Mouse (Mus musculus) embryo, embryonic 9.5 days (tissue): Measurements from ENCODE around the gene Cdkn2d.
"Not testable (repeated sequence)": the region's sequence is repeated elsewhere in the genome, so short reads cannot be mapped to it uniquely, and the experiment has no call there.

Source experiments
- DNase-seq: peaks from one replicate; pipeline ENCODE4 v3.0.0-alpha.2; 2017; ENCODE audit errors: extremely low spot score

Gene Cdkn2d

DNA sequence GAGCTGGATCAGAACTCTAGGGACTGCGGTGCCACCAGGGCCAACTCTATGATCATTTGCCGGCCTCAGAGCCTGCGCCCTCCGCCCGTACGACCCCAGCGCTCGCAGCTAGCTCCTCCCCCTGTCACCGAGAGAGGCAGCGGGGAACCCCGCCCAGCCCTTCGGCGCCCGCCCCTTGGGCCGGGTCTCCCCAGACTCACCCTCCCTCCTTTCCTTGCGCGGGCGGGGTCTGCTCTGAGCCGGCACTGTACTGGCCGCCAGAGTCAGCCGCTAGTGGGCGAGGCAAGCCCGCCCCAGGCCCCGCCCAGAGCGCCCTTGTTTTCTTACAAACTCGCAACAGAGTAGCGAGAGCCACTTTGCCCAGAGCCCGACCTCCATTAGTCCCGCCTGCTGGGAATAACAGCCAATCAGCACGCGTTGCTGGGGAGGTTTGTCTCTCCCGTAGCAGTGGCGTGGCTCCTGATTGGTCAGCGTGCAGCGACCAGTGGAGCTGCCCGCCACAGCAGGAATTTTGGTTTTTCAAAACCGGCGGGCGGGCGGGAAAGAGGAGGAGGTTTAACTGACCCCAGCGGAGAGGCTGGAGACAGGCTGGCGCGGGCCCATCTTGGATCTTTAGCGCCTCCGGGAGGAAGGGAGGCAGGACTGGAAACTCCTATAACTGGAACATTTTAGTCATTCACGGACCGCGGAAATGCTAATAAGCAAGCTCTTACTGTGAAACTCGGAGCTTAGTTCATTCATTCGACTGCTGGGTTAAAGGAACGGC is at the start of gene Cdkn2d:
Gene Cdkn2d, minus strand, starts transcription at position 386 of the 766 bp plus-strand sequence.
- peak; percentile 100 for DNase-seq

GRCm38 (mm10) chr9:21340411-21340810 is 49.2 kb upstream of the Cdkn2d start:
- no peak for DNase-seq

GRCm38 (mm10) chr9:21337652-21338051 is 46.4 kb upstream of the Cdkn2d start:
- DNase-seq: peak; percentile 40

- DNase-seq: no peak
These were observed 45.3 kb upstream of the Cdkn2d start for GRCm38 (mm10) chr9:21336491-21336890.

DNA sequence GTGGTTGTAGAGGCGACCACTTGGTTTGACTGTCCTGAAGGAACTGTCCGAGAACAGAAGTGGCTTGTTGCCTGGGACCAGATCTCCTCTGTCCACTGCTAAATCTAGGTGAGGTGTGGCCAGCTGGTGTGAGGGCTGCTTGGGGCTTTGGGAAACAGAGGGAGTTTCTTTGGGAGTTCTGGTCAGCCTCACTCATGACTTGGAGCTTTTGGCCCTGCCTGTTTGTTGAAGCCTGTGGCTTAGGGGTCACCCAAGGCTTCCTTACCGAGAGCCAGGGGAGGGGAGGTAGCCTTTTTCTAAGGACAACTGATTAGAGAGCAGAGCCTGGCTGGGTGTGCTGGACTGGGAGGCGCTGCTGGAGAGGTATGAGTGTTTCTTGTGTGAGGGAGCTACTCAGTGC is 44.2 kb upstream of the Cdkn2d start:
- DNase-seq: no peak

GRCm38 (mm10) chr9:21334747-21335146 is 43.5 kb upstream of the Cdkn2d start:
- no peak for DNase-seq

- no peak for DNase-seq
These were observed 42.3 kb upstream of the Cdkn2d start for GRCm38 (mm10) chr9:21333523-21333922.

DNA sequence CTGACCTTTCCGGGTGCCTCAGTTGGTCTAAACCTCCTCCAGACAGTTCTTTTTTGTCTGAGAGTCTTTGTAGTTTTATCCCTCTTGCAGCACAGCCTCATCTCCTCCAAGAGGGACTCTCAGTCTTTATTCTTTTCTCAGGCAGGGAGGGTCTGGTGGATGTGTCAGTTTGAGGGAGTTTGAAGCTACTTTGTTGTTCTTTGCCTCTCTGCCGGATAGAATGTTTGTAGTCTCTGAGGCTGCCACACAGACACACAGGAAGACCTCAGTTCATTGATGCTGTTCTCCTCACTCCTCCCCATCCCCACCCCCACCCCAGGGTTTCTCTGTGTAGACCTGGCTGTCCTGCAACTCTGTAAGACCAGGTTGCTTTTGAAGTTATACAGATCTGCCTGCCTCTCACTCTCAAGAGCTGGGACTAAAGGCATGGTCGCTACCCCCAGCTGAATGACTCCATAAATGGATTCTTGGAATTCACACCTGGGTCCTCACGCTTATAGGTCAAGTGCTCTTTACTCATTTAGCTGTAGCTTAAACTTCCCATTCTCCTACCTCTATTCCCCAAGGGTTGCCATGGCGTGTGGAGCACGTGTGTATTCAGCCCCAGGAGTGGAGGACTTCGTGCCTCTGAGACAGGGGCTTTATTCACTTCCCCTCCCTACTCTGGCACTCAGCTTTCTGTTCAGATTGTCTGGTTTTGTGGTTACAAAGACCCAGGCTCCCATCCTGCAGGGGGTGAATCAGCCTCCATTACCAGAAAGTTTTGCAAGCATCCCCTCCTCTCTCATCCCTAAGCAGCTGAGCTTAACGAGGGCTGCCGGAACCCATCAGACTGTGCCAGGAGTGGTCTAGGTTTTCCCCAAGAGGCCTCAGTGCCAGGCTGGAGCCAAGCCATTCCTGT is 41.2 kb upstream of the Cdkn2d start:
- no peak for DNase-seq

- no peak for DNase-seq
These were observed 40.3 kb upstream of the Cdkn2d start for GRCm38 (mm10) chr9:21331365-21332140.

DNA sequence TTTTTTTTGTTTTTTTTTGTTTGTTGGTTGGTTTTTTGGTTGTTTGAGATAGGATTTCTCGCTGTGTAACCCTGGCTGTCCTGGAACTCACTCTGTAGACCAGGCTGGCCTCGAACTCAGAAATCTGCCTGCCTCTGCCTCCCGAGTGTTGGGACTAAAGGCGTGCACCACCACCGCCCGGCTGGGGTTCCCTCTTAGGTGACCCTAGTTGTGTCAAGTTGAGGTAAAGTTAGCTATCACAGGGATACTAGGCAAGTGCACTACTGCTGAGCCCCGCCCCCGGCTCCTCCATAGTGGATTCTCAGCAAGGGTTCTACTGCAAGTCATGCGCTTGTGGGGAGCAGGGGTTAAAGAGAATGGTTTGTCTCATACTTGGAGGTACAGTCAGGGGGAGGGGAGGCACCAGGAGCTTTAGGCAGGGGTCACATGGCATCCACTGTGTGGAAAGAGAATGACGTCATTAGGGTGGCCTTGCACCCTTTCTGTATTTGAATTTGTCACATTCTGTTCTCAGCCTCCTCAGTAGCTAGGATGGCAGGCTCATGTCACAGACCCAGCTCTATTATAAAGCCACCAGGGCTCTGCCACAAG is 38.6 kb upstream of the Cdkn2d start:
- no peak for DNase-seq

- no peak for DNase-seq
These were observed 37.8 kb upstream of the Cdkn2d start for GRCm38 (mm10) chr9:21329041-21329440.

DNA sequence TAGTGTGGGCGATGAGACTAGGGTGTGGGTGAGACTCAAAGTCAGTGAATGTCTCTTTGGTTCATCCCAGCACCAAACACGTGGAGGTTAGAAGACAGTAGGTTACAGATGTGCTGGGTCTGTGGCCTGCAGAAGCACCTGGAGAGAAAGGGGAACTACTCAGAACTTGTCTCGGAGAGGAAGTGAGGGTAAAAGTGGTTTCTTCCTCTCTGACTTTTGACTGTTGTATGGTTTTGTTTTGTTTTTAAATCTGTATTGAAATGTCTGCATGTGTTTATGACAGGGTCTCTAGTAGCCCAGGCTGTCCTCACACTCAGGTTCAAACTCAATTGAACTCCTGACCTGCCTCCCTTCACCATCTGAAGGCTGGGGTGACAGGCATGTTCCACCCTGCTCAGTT is 36.8 kb upstream of the Cdkn2d start:
- DNase-seq: no peak

- DNase-seq: no peak
These were observed 36.4 kb upstream of the Cdkn2d start for GRCm38 (mm10) chr9:21327569-21327968.

- no peak for DNase-seq
These were observed 33.1 kb upstream of the Cdkn2d start for GRCm38 (mm10) chr9:21324269-21324668.

DNA sequence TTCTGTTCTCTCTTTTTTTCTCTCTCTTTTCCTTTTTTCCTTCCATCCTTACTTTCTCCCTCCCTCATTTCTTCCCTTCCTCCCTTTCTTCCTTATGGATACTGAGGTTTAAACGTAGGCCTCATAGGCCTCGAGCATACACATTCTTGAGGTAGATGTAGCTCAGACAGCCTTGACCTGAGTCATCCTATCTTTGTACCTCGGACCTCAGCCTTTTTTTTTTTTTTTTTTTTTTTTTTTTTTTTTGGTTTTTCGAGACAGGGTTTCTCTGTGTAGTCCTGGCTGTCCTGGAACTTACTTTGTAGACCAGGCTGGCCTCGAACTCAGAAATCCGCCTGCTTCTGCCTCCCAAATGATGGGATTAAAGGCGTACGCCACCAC is 31.7 kb upstream of the Cdkn2d start:
- not testable (repeated sequence) for DNase-seq

DNA sequence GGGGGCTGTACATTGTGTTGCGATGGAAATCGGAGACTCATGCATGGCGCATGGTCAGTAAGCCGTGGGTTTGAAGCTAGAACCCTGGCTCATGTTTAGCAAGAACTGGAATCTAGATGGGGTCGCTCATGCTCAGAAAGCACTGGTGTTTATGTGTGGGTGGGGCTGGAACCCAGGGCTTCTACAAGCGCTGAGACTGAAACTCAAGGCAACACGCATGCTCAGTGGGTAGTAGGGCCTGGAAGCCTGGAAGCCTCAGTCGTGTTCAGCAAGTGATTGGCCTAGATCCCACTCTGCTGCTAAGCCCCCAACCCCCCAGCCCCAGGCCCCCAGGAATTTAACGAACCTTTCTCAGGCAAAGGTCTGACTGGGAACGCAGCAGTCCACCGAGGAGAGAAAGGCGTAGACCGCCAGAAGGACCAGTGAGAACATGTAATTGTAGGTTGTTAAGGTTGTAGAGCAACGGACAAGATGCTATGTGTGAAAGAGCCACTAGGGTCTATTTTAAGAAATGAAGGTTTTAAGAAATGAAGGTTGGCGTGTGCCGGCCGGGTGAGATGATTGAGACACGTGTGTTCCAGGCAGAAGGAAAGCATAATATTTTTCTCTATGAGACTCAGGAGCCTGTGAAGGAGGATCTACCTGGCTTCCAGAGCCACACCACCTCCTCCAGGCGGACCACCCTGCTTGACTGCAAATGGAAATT is 31.2 kb upstream of the Cdkn2d start:
- no peak for DNase-seq

DNA sequence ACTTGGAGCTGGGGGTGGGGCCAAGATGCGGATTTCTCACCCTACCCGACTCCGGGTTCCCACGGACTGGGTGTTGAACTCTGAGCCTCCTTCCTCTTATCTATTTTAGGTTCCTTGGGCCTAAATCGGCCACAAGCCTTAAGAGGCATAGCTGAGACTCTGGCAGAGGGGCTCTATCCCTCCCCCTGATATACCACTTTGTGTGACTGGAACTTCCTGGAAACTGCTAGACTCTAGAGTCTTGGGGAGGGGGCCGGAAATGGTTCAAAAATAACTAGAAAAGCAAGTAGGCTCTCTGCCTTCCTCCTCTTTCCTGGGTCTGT is 30.3 kb upstream of the Cdkn2d start:
- DNase-seq: no peak

DNA sequence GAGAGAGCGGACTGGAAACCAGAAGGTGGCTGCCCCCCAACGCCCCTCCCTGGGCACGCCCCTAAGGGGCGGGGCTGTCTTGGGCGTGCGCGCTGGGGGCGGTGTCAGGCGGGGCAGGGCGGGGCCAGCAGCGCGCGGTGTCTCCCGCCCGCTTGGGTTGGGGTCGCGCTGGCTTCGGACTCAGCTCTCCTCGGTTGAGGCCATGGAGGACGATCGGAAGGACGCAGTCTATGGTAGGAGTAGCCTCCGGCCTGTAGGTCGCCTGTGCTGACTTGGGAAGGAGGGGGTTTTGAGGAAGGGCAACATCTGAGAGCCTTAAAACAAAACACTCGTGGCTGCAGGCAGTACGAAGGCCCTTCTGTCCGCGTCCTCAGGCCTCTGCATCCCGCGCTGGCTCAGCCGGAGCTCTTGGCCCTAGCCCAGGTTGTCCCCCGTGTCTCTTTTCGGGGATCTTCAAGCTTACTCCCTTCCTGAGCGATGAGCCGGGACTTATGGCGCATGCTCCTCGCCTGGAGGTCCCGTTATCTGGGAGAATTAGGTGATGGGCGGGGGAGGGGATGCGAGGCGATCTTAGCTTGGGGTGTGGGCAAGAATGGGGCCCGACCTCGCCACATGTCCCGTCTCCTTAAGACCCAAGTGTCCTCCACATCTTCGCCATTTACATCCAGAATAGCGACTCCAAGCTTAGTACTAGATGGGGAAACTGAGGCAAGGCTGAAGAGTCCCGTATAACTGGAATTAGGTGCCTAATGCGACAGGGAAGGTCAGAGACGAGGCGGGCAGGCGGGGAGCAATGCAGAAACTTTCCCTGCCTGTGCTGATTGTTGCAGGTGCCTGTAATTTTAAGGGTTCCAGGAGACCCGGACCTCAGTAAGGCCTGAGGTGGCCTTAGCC is 29.7 kb upstream of the Cdkn2d start, which contains the start of gene Slc44a2:
Gene Slc44a2, plus strand, starts transcription at position 80 of the 894 bp plus-strand sequence.
- DNase-seq: peak; percentile 95

- DNase-seq: no peak
These were observed 29.0 kb upstream of the Cdkn2d start for GRCm38 (mm10) chr9:21320280-21320618.

DNA sequence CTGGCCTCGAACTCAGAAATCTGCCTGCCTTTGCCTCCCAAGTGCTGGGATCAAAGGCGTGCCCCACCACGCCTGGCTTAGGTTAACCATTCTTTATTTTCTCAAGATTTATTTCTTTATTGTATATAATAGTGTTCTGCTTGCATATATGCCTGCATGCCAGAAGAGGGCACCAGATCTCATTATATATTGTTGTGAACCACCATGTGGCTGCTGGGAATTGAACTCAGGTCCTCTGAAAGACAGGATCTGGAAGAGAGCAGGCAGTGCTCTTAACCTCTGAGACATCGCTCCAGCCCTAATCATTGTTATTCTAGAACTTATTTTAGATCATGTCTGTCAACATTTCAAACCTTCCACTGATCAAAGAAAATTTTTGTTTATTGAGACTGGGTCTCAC is 28.3 kb upstream of the Cdkn2d start:
- no peak for DNase-seq
